Mouse (Mus musculus) forebrain, embryonic 10.5 days (tissue): ENCODE data around the gene Pgam2. TPM values are rescaled to one million over a fixed set of nuclear protein-coding genes. Genes with fewer than 3 reads are reported as not detected.
A peak's percentile ranks its signal among the peaks of the same experiment; 100 is the strongest.
"Not testable (repeated sequence)": the region's sequence is repeated elsewhere in the genome, so short reads cannot be mapped to it uniquely, and the experiment has no call there.

Experiments used
- DNase-seq: peaks from one replicate; pipeline ENCODE4 v3.0.0-alpha.2; 2017; ENCODE audit warnings: low spot score; ENCODE audit errors: extremely low spot score
- H3K27ac ChIP-seq: fragments of 300-500 bp; sonication (generic); 2 replicates; pipeline ENCODE4 v1.5.1; 2016; ENCODE audit warnings: mild to moderate bottlenecking
- H3K27me3 ChIP-seq: fragments of 300-500 bp; sonication (generic); 2 replicates; pipeline ENCODE4 v1.6.1; 2016; ENCODE audit warnings: mild to moderate bottlenecking; ENCODE audit not compliant: poor library complexity, severe bottlenecking
- H3K36me3 ChIP-seq: fragments of 300-500 bp; sonication (generic); replicated peaks from 2 replicates; pipeline ENCODE4 v1.6.1; 2016; ENCODE audit warnings: mild to moderate bottlenecking, moderate library complexity
- H3K4me1 ChIP-seq: fragments of 300-500 bp; sonication (generic); 2 replicates; pipeline ENCODE4 v1.6.1; 2016
- H3K4me3 ChIP-seq: fragments of 300-500 bp; sonication (generic); 2 replicates; pipeline ENCODE4 v1.5.1; 2016; ENCODE audit warnings: mild to moderate bottlenecking, moderate library complexity
- H3K9me3 ChIP-seq: fragments of 300-500 bp; sonication (generic); 2 replicates; pipeline ENCODE4 v1.6.1; 2016; ENCODE audit warnings: mild to moderate bottlenecking, moderate library complexity
- WGBS: fragments of 180-500 bp; shearing (Covaris S2); methylation state at CpG from one replicate; pipeline ENCODE4 v1.1.7; 2016; 5-methylcytosine and 5-hydroxymethylcytosine counted together
- polyA plus RNA-seq: library from polyadenylated mRNA; unstranded; fragments of >200 nt; fragmentation: Nextera tagmentation; extraction: Ambion mirVana; gene quantifications from 2 replicates; pipeline ENCODE4 v1.2.1, GENCODE M21; 2016

The Pgam2 gene
- polyA plus RNA-seq, 1 experiment from 2014 or later: 2.8 TPM

DNA sequence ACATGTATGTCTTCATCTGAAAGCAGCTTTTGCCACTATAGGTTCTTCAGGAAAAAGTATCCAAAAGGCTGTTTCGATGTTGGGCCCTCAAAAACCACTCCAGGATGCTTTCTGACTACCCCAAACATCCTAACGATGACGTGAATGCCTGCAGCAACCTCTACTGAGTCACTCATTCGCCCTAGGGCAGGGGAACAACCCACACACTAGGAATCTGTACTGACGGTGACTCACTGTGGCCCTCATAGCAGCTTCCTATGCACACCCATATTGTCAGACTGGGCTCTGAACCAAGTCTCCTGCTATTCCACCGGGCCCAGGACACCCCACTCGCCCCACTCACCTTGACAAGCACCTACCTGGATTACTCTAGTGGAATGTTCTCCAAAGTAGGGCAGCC, 31.5 kb upstream of the Pgam2 start:
- H3K27ac ChIP-seq: no peak overlapping the region
- no peaks in the 10 kb centered on the region for H3K9me3 ChIP-seq
- no peak for DNase-seq
- peaks cover 20% of the 10 kb centered on the region for H3K4me1 ChIP-seq
- WGBS: 92% methylated on average over 7 of the region's 7 CpGs
- no peak overlapping the region for H3K4me3 ChIP-seq
- peaks cover 8% of the 10 kb centered on the region; the same call in 1 of the 2 replicates for H3K27me3 ChIP-seq
- peaks cover 47% of the 10 kb centered on the region for H3K36me3 ChIP-seq

DNA sequence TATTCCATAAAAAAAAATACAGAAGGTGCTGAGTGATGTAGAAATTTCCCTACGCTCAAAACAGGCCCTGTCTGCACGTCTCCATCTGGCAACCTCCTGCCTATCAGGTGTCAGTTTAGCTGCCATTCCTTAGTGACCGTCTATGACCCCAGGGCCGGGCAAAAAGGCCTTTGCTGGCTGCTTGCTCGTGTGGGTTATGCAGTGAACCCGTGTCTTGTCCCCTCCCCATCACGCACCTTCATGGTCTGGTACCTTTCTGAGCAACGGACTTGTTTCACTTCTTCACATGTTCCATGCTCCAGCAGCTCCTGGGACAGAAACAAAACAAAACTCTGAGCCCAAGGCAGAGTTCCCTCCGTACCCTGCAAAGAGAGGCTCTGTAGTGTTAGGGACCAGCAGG, 31.0 kb upstream of the Pgam2 start:
- H3K9me3 ChIP-seq: no peaks in the 10 kb centered on the region
- DNase-seq: no peak
- H3K27ac ChIP-seq: no peak overlapping the region
- H3K36me3 ChIP-seq: peaks cover 52% of the 10 kb centered on the region
- H3K4me1 ChIP-seq: peaks cover 17% of the 10 kb centered on the region
- no peak overlapping the region for H3K4me3 ChIP-seq
- H3K27me3 ChIP-seq: peaks cover 8% of the 10 kb centered on the region; the same call in 1 of the 2 replicates
- 92% methylated on average over 9 of the region's 9 CpGs for WGBS

GRCm38 (mm10) chr11:5829327-5829726, 25.8 kb upstream of the Pgam2 start:
- Histone ChIP-seq H3K9me3 (no peaks in the 10 kb centered on the region), H3K4me3 (no peak overlapping the region), H3K4me1 (no peaks in the 10 kb centered on the region), H3K27ac (no peak overlapping the region), H3K27me3 (no peaks in the 10 kb centered on the region), H3K36me3 (peaks cover 60% of the 10 kb centered on the region)
- 94% methylated on average over 12 of the region's 12 CpGs for WGBS
- DNase-seq: no peak

DNA sequence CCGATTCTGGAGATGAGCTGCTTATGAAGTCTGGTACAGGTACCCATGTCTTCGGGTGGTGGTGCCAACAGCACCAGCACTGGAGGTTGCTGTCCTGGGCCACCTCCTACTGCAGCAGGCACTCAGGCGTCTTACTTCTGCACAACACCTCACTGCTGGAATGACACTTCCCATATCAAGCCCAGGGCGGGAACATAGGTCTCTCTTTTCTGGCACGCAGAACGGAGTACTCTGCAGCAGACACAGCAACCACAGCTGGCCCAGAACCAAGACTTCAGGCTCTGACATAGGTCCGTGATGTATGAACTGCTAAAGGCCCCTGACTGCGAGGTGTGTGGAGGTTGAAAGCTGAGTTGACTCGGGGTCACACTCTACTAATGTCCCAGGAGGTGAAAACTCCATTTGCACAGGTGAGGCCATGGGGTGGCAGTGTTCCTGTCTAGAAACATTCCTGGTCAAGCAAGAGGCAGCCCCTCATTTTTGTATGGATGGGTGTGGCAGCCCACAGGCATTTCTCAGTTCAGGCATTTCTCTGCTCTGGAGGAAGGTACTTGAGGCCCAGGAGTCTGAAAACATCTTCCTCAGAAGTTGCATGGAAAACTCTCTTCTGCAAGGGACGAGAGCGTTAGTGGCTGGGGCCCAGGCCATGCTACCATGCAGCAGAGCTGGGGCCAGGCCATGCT, 25.1 kb upstream of the Pgam2 start:
- H3K27me3 ChIP-seq: no peaks in the 10 kb centered on the region
- H3K9me3 ChIP-seq: no peaks in the 10 kb centered on the region
- H3K4me3 ChIP-seq: no peak overlapping the region
- H3K36me3 ChIP-seq: peaks cover 54% of the 10 kb centered on the region
- DNase-seq: no peak
- H3K4me1 ChIP-seq: no peaks in the 10 kb centered on the region
- 93% methylated on average over 11 of the region's 11 CpGs for WGBS
- no peak overlapping the region for H3K27ac ChIP-seq

GRCm38 (mm10) chr11:5827931-5828330, 24.4 kb upstream of the Pgam2 start:
- no peak overlapping the region for H3K4me3 ChIP-seq
- WGBS: 89% methylated on average over 5 of the region's 5 CpGs
- no peaks in the 10 kb centered on the region for H3K27me3 ChIP-seq
- peaks cover 46% of the 10 kb centered on the region for H3K36me3 ChIP-seq
- no peaks in the 10 kb centered on the region for H3K4me1 ChIP-seq
- no peaks in the 10 kb centered on the region for H3K9me3 ChIP-seq
- no peak for DNase-seq
- H3K27ac ChIP-seq: no peak overlapping the region

DNA sequence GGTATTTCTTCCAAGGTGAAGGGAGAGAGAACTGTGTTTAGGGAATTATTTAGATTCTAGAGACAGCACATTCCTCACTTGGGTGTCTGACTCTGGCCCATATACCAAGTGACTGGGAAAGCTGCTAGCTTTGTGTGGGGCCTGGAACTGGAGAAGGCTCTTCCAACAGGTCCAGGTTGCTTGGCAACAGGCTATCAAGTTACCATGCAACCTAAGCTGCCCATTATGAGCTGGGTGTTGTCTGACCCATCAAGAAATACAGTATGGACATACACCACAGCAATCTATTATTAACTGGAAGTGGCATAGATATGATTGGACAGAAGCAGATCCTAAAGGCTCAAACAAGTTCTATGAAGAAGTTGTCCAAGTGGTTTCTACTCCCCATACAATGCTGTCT, 21.9 kb upstream of the Pgam2 start:
- Histone ChIP-seq H3K9me3 (no peaks in the 10 kb centered on the region), H3K27ac (no peak overlapping the region), H3K4me3 (no peak overlapping the region), H3K4me1 (no peaks in the 10 kb centered on the region), H3K36me3 (peaks cover 24% of the 10 kb centered on the region), H3K27me3 (no peaks in the 10 kb centered on the region)
- DNase-seq: no peak

- H3K9me3 ChIP-seq: no peaks in the 10 kb centered on the region
- H3K4me3 ChIP-seq: no peak overlapping the region
- H3K36me3 ChIP-seq: no peaks in the 10 kb centered on the region
- DNase-seq: no peak
- H3K4me1 ChIP-seq: no peaks in the 10 kb centered on the region
- no peak overlapping the region for H3K27ac ChIP-seq
- no peaks in the 10 kb centered on the region for H3K27me3 ChIP-seq
- 67% methylated on average over 2 of the region's 2 CpGs for WGBS
These were observed 15.7 kb upstream of the Pgam2 start for GRCm38 (mm10) chr11:5819223-5819622.

DNA sequence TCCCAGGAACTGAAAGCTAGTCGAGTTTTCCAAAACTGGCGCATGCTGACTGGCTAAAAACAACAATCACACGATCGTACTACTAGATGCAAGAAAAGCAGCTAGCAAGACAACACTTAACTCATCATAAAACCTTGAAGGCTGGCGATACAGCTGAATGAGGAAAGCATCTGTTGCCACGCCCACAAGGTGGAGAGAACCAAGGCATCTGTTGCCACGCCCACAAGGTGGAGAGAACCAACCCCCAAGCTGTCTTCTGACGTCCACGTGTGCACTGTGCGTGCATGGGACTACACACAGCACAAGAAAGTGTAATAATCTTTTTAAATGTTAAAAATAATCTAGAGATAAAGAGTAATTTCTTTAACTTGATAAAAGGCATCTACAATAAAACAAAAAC, 9.8 kb upstream of the Pgam2 start:
- no peak for DNase-seq
- no peaks in the 10 kb centered on the region for H3K27me3 ChIP-seq
- WGBS: 85% methylated on average over 10 of the region's 10 CpGs

DNA sequence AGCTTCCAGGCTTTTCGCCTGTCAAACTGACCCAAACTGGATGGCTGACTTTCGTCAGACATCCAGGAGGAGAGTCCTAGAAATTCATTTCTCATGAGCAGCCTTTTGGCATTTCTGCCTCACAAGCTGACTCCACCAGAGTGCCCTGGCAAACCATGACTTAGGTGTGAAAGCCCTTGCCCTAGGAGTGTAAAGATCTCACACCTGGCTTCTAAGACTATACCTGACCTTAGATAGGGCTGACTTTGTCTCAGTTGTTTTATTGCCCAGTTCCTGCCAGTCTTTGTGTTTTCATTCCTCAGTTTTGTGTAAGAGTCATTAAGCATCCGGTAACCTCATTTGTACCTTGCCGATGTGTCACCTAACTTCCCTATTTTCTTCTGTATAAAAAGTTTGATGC, 6.0 kb upstream of the Pgam2 start:
- peaks cover 11% of the 10 kb centered on the region; the same call in 1 of the 2 replicates for H3K9me3 ChIP-seq
- H3K27ac ChIP-seq, H3K4me3 ChIP-seq, H3K36me3 ChIP-seq, H3K4me1 ChIP-seq, H3K27me3 ChIP-seq, DNase-seq: not testable (repeated sequence)
- WGBS: 96% methylated on average over 4 of the region's 4 CpGs

More for the DNA sequence above, 9.8 kb upstream of the Pgam2 start:
- Histone ChIP-seq H3K4me3 (no peak overlapping the region), H3K27ac (no peak overlapping the region), H3K4me1 (no peaks in the 10 kb centered on the region), H3K9me3 (0 out of 2 replicates have a peak, but pooled peaks cover 6% of the 10 kb centered on the region), H3K36me3 (no peaks in the 10 kb centered on the region)

DNA sequence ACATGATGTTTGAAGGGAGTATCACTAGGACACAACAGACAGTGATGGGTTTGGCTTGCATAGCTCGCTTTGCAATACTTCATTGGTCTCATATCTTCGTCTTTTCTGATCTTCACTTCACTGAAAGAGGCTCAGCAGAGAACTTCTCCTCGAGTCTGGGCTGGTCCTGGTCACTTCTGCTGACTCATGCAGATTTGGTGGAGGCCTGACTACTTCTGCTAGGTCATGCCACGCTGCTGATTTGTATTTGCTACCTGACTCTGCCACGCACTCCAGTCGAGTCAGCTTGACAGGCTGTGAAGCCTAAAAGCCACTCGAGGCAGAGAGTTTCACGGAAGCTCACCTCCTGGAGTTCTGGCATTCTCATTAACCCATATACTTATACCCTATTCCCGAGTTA, 4.4 kb upstream of the Pgam2 start:
- 87% methylated on average over 9 of the region's 9 CpGs for WGBS
- no peaks in the 10 kb centered on the region for H3K36me3 ChIP-seq
- H3K27me3 ChIP-seq: no peaks in the 10 kb centered on the region
- H3K4me3 ChIP-seq: no peak overlapping the region
- no peak overlapping the region for H3K27ac ChIP-seq
- peaks cover 12% of the 10 kb centered on the region for H3K4me1 ChIP-seq
- peaks cover 8% of the 10 kb centered on the region; the same call in 1 of the 2 replicates for H3K9me3 ChIP-seq
- DNase-seq: no peak

GRCm38 (mm10) chr11:5805711-5806110, 2.2 kb upstream of the Pgam2 start:
- Histone ChIP-seq H3K4me3 (no peak overlapping the region), H3K27me3 (no peaks in the 10 kb centered on the region), H3K27ac (no peak overlapping the region), H3K36me3 (peaks cover 11% of the 10 kb centered on the region), H3K4me1 (peaks cover 14% of the 10 kb centered on the region), H3K9me3 (peaks cover 8% of the 10 kb centered on the region; the same call in 1 of the 2 replicates)
- WGBS: 85% methylated on average over 3 of the region's 3 CpGs
- no peak for DNase-seq

DNA sequence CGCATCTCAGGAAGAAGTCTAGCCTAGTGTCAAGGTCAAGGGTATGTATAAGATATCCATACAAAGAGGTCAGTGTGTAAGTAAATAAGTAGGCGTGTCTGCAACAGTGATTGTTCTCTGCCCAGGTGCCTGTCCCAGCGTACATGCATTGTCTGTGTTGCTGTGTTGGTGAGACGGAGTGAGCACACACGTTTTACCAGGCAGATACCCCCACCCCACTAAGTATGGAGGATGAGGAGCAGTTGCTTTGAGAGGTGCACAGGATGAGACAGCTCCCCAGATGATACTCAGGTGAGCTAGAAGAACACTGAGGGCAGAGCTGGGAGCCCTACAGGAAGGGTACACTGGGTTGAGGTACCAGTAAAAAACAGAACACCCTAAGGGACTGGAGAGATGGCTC, 641 bp upstream of the Pgam2 start:
- peaks cover 14% of the 10 kb centered on the region for H3K4me1 ChIP-seq
- H3K27me3 ChIP-seq: no peaks in the 10 kb centered on the region
- peaks cover 5% of the 10 kb centered on the region; the same call in 1 of the 2 replicates for H3K9me3 ChIP-seq
- no peak overlapping the region for H3K27ac ChIP-seq
- peaks cover 27% of the 10 kb centered on the region for H3K36me3 ChIP-seq
- H3K4me3 ChIP-seq: no peak overlapping the region
- DNase-seq: no peak
- 82% methylated on average over 5 of the region's 5 CpGs for WGBS

DNA sequence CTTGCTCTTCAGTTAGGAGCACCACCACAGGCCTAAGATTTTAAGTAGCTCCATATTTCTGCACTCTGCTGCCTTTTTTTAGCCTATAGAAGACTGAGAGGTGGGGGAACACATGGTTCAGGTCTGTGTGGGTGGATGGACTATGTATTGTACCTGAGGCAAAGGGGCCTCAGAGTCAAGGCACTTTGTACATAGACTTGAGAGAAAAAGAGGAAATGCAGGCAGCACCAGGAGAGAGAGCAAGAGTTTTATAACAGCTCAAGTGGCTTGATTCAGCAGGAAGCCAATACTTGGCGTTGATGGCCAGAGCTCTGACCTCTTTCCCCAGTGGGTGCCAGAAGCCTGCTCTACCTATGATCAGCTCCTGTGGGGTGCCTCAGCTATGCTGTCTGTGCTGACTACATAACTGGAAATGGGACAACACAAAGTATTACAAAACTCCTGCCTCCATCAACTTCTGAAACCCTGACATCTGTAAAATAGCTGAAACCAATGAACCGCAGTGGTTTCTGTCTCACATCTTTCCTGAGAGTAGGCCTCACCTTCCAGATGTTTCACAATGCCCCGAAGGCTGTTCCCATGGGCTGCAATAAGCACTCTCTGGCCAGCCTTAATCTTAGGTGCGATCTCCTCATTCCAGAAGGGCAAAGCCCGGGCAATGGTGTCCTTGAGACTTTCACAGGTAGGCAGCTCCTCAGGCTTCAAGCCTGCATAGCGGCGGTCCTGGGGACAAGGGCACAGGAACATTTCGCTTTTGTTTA, 896 bp downstream of the Pgam2 start:
- Histone ChIP-seq H3K27ac (0 out of 2 replicates have a peak overlapping the region, but pooled peaks have one; percentile 48), H3K36me3 (peaks cover 41% of the 10 kb centered on the region), H3K4me1 (peaks cover 14% of the 10 kb centered on the region), H3K27me3 (no peaks in the 10 kb centered on the region), H3K9me3 (peaks cover under 1% of the 10 kb centered on the region; the same call in 1 of the 2 replicates), H3K4me3 (no peak overlapping the region)
- no peak for DNase-seq
- WGBS: 75% methylated on average over 8 of the region's 8 CpGs
